Mouse (Mus musculus) T-cell, adult 2 months (primary cell): ENCODE results near the gene Tmem211.

ENCODE experiments used
- DNase-seq: peaks from one replicate; pipeline ENCODE4 v3.0.0; 2022; ENCODE audit warnings: low spot score

Tmem211 gene

GRCm38 (mm10) chr5:113226632-113227102 lies at the start of gene Tmem211:
Gene Tmem211 (plus strand): TSS chr5:113226909.
- DNase-seq = no peak

GRCm38 (mm10) chr5:113179451-113179842 lies 47.3 kb upstream of the Tmem211 start:
- no peak for DNase-seq

DNA sequence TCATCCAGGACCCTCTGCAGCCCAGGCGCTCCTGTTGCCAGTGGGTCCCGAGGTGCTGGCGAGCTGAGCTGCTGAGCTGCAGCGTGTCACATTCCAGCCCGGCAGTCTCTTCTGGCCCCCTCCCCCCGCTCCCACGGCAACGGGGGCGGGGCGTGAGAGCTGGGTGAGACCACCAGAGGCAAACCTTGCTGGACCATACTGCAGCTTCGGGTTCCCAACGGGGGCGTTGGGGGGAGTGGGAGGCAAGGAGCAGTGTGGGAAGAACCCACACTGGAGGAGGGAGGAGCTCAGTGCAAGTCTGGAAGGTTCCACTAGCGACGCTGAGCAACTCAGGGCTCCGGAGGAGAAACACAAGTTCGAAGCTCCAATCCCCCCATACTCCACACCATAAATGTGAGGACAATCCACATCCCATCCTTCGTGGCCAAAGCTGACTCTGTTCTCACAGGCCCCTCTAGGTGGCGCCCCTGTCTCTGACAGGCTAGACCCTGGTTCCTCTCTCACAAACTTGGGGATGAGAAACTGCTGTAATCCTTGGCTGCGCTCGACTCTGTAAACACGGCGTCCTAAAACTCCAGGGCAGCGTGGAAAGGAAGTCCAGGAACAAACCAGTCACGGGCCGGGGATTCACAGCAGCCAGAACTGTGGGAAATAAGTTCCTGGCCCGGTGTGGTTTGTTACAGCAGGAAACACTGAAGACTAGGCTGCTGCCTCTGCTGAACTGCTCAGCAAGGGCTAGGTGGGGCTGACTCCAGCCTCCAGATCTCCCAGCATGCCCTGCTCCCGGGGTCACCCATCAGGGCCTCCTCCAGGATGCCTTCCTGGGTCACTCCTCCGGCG lies 46.6 kb upstream of the Tmem211 start:
- DNase-seq = no peak

- DNase-seq = no peak
Measured at GRCm38 (mm10) chr5:113180755-113181154, 46.0 kb upstream of the Tmem211 start.

GRCm38 (mm10) chr5:113181441-113181840 lies 45.3 kb upstream of the Tmem211 start:
- no peak for DNase-seq

- no peak for DNase-seq
Measured at GRCm38 (mm10) chr5:113190558-113190957, 36.2 kb upstream of the Tmem211 start.

GRCm38 (mm10) chr5:113191901-113192300 lies 34.8 kb upstream of the Tmem211 start:
- DNase-seq = no peak

- no peak for DNase-seq
Measured at GRCm38 (mm10) chr5:113193762-113194161, 32.9 kb upstream of the Tmem211 start.

- DNase-seq = no peak
Measured at GRCm38 (mm10) chr5:113195451-113195850, 31.3 kb upstream of the Tmem211 start.

DNA sequence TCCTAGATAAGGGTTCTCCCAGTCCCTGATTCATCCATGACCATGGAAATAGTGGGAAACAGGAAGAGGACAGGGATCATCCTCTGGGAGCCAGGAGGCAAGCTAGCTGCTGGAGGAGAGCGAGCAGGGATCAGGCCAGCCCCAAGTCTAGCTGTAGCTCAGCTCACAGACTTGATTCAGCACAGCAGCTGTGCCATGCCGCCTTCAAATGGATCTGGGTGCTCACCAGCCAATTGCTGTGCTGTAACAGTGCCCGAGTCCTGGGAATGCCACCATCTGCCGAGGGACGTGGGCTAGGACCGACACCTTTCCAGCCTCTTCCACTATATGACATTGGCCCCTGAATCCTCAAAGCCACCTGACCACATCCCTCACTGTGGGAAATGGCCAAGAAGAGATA lies 30.8 kb upstream of the Tmem211 start:
- no peak for DNase-seq

DNA sequence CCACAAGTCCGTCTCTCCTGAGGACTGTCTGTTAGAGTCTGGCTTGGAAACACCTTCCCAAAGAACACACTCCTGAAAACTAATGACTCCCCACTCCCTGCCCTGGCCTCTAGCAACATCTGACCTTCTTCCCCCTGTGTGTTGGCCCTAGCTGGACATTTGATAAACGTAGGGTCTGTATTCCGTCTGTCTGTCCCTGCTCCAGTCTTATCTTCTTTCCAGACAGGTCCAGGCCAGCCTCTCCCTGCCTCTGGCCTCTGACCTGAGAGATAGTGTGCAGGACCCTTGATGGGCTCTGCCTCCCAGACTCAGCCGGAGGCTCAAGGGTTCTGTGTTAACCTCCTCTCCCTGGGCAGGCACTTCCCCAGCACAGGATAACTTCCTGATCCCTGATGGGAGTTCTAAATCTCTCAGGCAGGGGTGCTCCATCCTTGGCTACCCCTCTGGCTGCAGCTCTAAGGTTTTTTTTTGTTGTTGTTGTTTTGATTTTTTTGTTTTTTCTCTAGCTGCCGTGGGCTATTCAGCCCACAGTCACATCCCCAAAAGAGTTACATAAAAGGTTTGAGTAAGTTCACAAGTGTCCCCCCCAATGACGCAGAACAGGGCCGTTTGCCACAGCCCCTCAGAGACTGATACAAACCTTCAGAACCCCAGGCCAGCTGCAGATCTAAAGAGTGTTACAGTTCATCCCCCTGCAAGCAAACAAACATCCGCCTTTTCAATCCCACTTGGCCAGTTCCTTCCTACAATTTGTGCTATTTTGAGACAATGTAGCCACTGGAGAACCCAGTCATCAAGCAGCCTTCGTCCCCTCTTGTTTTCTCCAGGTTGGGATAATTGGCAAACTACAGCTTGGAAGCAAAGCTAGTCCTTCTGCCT lies 29.6 kb upstream of the Tmem211 start:
- no peak for DNase-seq

- DNase-seq = no peak
Measured at GRCm38 (mm10) chr5:113199126-113199771, 27.5 kb upstream of the Tmem211 start.

DNA sequence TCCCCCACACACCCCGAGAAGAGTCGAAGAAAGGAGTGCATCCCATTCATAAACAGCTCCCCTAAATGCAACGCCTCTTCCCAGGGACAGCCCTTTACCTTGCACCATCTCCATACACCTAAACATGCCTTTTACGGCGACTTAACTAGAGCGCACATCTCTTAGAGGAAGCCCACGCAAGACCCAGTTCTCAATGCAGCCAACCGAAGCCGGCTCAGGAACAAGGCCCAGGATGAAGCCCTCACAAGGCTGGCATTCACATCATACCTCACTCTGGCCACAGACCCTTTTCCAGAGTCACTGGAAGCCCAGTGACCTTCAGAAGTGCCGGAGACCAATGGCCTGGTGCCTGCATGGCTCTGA lies 27.0 kb upstream of the Tmem211 start:
- DNase-seq = no peak

- DNase-seq = no peak
Measured at GRCm38 (mm10) chr5:113204193-113204592, 22.5 kb upstream of the Tmem211 start.

GRCm38 (mm10) chr5:113206670-113207352 lies 19.9 kb upstream of the Tmem211 start:
- DNase-seq = no peak

- DNase-seq = no peak
Measured at GRCm38 (mm10) chr5:113208048-113208447, 18.7 kb upstream of the Tmem211 start.

GRCm38 (mm10) chr5:113208622-113209400 lies 17.9 kb upstream of the Tmem211 start:
- no peak for DNase-seq

- DNase-seq = no peak
Measured at GRCm38 (mm10) chr5:113209401-113209750, 17.3 kb upstream of the Tmem211 start.

- no peak for DNase-seq
Measured at GRCm38 (mm10) chr5:113209898-113210297, 16.8 kb upstream of the Tmem211 start.

- DNase-seq = no peak
Measured at GRCm38 (mm10) chr5:113210314-113210713, 16.4 kb upstream of the Tmem211 start.

DNA sequence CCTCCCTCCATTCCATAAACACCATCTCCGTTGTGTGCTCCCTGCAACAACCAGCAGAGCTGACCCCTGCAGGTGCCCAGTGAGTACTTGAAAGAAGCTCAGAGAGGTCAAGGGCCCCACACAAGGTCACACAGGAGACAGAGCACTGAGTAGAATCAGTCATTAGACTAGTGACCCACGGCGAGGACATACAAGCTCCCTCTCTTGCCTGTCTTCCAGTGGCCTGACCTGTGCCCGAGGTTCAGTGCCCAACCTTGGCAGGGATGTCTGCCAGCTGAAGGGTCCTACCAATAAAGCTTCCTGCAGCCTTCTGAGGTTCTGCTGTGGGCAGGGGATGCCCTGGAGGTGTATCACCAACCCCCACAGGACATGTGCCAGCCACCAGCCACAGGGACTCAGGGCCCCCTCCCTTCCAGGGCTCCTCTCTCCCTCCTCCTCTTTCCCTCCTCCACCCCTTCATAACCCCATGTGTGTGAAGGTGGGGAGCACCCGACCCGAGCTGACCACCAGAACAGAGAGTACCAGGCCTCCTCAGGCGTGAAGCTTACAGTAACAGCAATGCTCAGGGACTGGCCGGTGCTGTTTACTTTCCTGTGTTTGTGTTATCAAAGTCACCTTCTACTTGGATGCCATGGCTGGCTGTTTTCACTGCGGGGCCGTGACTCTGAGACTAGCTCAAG lies 14.4 kb upstream of the Tmem211 start:
- DNase-seq = no peak
